Mouse (Mus musculus) heart, adult 2 months (tissue): ENCODE data around the gene Cmtm5. TPM values are rescaled to one million over a fixed set of nuclear protein-coding genes. Genes with fewer than 3 reads are reported as not detected.
"Not testable (repeated sequence)": the region's sequence is repeated elsewhere in the genome, so short reads cannot be mapped to it uniquely, and the experiment has no call there.

ENCODE experiments used
- DNase-seq, 2 experiments: peaks; one replicate each; pipeline ENCODE4 v3.0.0; 2021
- H3K27ac ChIP-seq: fragments of 200-600 bp; 2 replicates; pipeline ENCODE4 v1.8.1; 2022
- H3K27me3 ChIP-seq: fragments of 200-500 bp; 2 replicates; pipeline ENCODE4 v1.6.1; 2012; ENCODE audit warnings: mild to moderate bottlenecking, low read length, inconsistent platforms, mixed read lengths; ENCODE audit not compliant: control insufficient read depth, insufficient read depth
- H3K36me3 ChIP-seq: fragments of 200-500 bp; 2 replicates; pipeline ENCODE4 v1.6.1; 2012; ENCODE audit warnings: low read length, inconsistent platforms; ENCODE audit not compliant: control insufficient read depth, insufficient read depth
- H3K4me1 ChIP-seq: fragments of 200-500 bp; 2 replicates; pipeline ENCODE4 v1.6.1; 2011; ENCODE audit warnings: low read length; ENCODE audit not compliant: control insufficient read depth, insufficient read depth
- H3K4me3 ChIP-seq: fragments of 200-600 bp; 2 replicates; pipeline ENCODE4 v1.8.1; 2022
- H3K79me2 ChIP-seq: fragments of 200-500 bp; replicated peaks from 2 replicates; pipeline ENCODE4 v1.6.1; 2012; ENCODE audit warnings: mild to moderate bottlenecking, inconsistent platforms, low read length, moderate library complexity, mixed read lengths; ENCODE audit not compliant: control insufficient read depth, insufficient read depth
- H3K9ac ChIP-seq: fragments of 200-500 bp; 2 replicates; pipeline ENCODE4 v1.6.1; 2012; ENCODE audit warnings: low read depth, mild to moderate bottlenecking, control low read depth, inconsistent platforms, low read length, mixed read lengths
- CTCF ChIP-seq: fragments of 200-600 bp; IDR thresholded peaks from 2 replicates; pipeline ENCODE4 v1.8.1; 2022; ENCODE audit warnings: antibody characterized with exemption, mild to moderate bottlenecking, moderate library complexity
- EP300 ChIP-seq: fragments of 200-500 bp; IDR thresholded peaks from 2 replicates; pipeline ENCODE4 v1.6.1; 2011; ENCODE audit warnings: low read depth, low read length, control low read depth; ENCODE audit not compliant: insufficient read depth
- POLR2A ChIP-seq: fragments of 200-500 bp; IDR thresholded peaks from 2 replicates; pipeline ENCODE4 v1.6.1; 2011; ENCODE audit warnings: mild to moderate bottlenecking, low read depth, low read length, control low read depth; ENCODE audit not compliant: insufficient read depth
- WGBS: fragments of 180-500 bp; shearing (Covaris S2); methylation state at CpG from one replicate; pipeline ENCODE4 v1.1.7; 2018; 5-methylcytosine and 5-hydroxymethylcytosine counted together
- intact Hi-C: fragments of 180-260 bp; cut with DNase I; formaldehyde crosslinking; loops from one replicate; pipeline ENCODE4 v1.15.1; 2025
- polyA plus RNA-seq: library from polyadenylated mRNA; depleted of rRNA; stranded (reverse); fragments of >200 nt; gene quantifications from 2 replicates; pipeline ENCODE4 v1.2.3, GENCODE M21; 2012
- total RNA-seq, 2 experiments: library from RNA; stranded (reverse); gene quantifications; 2 replicates each; pipeline ENCODE4 v1.2.3; 2021

Gene Cmtm5
- total and polyA plus RNA-seq, 3 experiments, result 0.30 to 1.8 TPM; not detected in 1

DNA sequence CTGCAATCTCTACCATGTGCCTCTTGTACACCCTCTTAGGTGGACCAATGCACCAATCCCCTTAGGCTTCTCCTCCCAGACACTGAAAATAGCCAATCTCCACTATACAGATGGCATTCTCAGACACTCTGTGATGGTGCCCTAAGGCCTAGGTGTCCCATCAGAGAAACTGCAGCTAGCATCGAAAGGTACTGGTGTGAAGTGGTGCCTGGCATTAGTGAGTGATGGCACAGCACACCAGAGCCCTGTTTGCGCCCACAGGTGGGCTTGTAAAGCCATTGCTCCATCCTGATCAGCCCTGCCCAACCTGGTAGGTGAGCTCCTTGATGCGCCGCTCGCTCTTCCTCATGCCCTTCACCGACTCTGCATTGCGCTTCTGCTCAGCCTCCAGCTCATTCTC is 7.9 kb downstream of the Cmtm5 start:
- no peaks in the 10 kb centered on the region for H3K4me1 ChIP-seq
- TF ChIP-seq EP300 (peak; percentile 62), POLR2A (peak; percentile 60), CTCF (no peak)
- H3K27ac ChIP-seq, result no peak overlapping the region; the same call in 1 of the 2 replicates
- 82% methylated on average over 7 of the region's 7 CpGs for WGBS
- intact Hi-C loops, result no loop called here
- H3K79me2 ChIP-seq, result no peaks in the 10 kb centered on the region
- H3K4me3 ChIP-seq, result no peak overlapping the region
- no peaks in the 10 kb centered on the region for H3K36me3 ChIP-seq
- 0 out of 2 replicates have a peak overlapping the region, but pooled peaks have one; percentile 14 for H3K9ac ChIP-seq
- H3K27me3 ChIP-seq, result no peaks in the 10 kb centered on the region
- DNase-seq, result no peak

DNA sequence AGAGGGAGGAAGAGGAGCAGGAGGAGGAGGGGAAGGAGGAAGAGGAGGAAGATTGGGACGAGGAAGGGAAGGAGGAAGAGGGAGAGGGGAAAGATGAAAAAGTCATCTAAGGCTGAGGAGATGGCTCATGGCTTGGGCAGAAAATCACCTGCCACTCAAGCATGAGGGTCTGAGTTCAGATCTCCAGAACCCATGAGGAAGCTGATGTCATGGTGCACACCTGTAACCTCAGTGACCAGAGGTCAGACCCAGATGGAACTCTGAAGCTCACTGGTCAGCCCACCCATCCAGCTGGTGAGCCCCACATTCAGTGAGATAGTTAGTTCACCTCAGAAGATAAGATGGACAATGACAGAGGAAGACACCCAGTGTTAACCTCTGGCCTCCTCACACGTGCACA is 8.9 kb downstream of the Cmtm5 start:
- intact Hi-C loops, result no loop called here
- DNase-seq, result no peak
- H3K9ac ChIP-seq, result no peak overlapping the region
- TF ChIP-seq EP300, result peak; percentile 98; the same call in 1 of the 2 replicates
- TF ChIP-seq CTCF, result no peak
- H3K79me2 ChIP-seq, result no peaks in the 10 kb centered on the region
- no peaks in the 10 kb centered on the region for H3K4me1 ChIP-seq
- H3K36me3 ChIP-seq, result no peaks in the 10 kb centered on the region
- no peaks in the 10 kb centered on the region for H3K27me3 ChIP-seq
- no peak overlapping the region for H3K4me3 ChIP-seq
- H3K27ac ChIP-seq, result no peak overlapping the region
- WGBS, result 22% methylated on average over 2 of the region's 2 CpGs

GRCm38 (mm10) chr14:54945975-54946704 is 10.1 kb downstream of the Cmtm5 start:
- Histone ChIP-seq H3K27ac (no peak overlapping the region), H3K36me3 (no peaks in the 10 kb centered on the region; the same call in 1 of the 2 replicates), H3K9ac (no peak overlapping the region), H3K79me2 (no peaks in the 10 kb centered on the region), H3K4me1 (no peaks in the 10 kb centered on the region), H3K4me3 (no peak overlapping the region), H3K27me3 (no peaks in the 10 kb centered on the region)
- intact Hi-C loops, result no loop called here
- DNase-seq, result peak in 1 of 2 experiments; percentile 38
- TF ChIP-seq POLR2A (peak; percentile 77), CTCF (no peak), EP300 (peak; percentile 96)
- 41% methylated on average over 19 of the region's 19 CpGs for WGBS

DNA sequence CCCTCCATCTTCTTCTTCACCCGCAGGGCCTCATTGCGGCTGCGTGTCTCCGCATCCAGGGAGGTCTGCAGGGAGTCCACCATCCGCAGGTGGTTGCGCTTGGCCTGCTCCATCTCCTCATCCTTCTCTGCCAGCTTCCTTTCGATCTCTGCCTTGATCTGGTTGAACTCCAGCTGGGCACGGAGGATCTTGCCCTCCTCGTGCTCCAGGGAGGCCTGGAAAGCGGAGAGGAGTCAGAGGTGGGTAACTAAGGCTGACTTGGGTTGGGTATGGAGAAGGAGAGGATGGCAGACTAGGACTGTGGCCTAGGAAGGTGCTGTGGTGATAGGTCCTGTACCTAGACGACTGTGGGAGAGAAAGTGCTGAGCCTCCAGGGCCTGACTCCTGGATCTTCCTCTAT is 10.9 kb downstream of the Cmtm5 start:
- H3K4me1 ChIP-seq, H3K27me3 ChIP-seq, H3K9ac ChIP-seq, H3K36me3 ChIP-seq, H3K27ac ChIP-seq, intact Hi-C loops, H3K79me2 ChIP-seq, H3K4me3 ChIP-seq: not testable (repeated sequence)
- WGBS, result 74% methylated on average over 11 of the region's 11 CpGs
- TF ChIP-seq EP300 (peak; percentile 96), POLR2A (peak; percentile 72; the same call in 1 of the 2 replicates)
- DNase-seq, result peak in 1 of 2 experiments; percentile 34

GRCm38 (mm10) chr14:54948781-54949180 is 12.7 kb downstream of the Cmtm5 start:
- peaks cover 3% of the 10 kb centered on the region for H3K36me3 ChIP-seq
- 44% methylated on average over 9 of the region's 9 CpGs for WGBS
- no peaks in the 10 kb centered on the region for H3K79me2 ChIP-seq
- no peak for TF ChIP-seq CTCF
- peak; percentile 63; the same call in 1 of the 2 replicates for TF ChIP-seq POLR2A
- peak; percentile 73; the same call in 1 of the 2 replicates for TF ChIP-seq EP300
- no peak overlapping the region for H3K4me3 ChIP-seq
- DNase-seq, result no peak
- no peaks in the 10 kb centered on the region for H3K27me3 ChIP-seq
- H3K9ac ChIP-seq, result peak overlapping the region; percentile 45
- intact Hi-C loops, result no loop called here
- no peaks in the 10 kb centered on the region; the same call in 1 of the 2 replicates for H3K4me1 ChIP-seq
- H3K27ac ChIP-seq, result no peak overlapping the region

- Histone ChIP-seq H3K9ac (peak overlapping the region; percentile 10; the same call in 1 of the 2 replicates), H3K4me1 (no peaks in the 10 kb centered on the region; the same call in 1 of the 2 replicates), H3K79me2 (no peaks in the 10 kb centered on the region), H3K4me3 (no peak overlapping the region), H3K27ac (no peak overlapping the region), H3K36me3 (peaks cover 3% of the 10 kb centered on the region), H3K27me3 (no peaks in the 10 kb centered on the region; the same call in 1 of the 2 replicates)
- DNase-seq, result peak in 1 of 2 experiments; percentile 29
- intact Hi-C loops, result no loop called here
- no peak for TF ChIP-seq CTCF
- TF ChIP-seq EP300, result peak; percentile 92; the same call in 1 of the 2 replicates
- peak; percentile 89 for TF ChIP-seq POLR2A
- WGBS, result 30% methylated on average over 12 of the region's 12 CpGs
Measured at GRCm38 (mm10) chr14:54950493-54950892, 14.4 kb downstream of the Cmtm5 start.
